Mouse (Mus musculus): Measurements from ENCODE around the gene Ppm1k. TPM values are rescaled to one million over a fixed set of nuclear protein-coding genes. Genes with fewer than 3 reads are reported as not detected.

Gene Ppm1k
- polyA plus RNA-seq, 1 experiment from 2014 or later, result 4.5 TPM

Other genes with a start within 250 kb of the Ppm1k start
- gene Vmn1r16, start 206.0 kb downstream of the Ppm1k start, polyA plus RNA-seq (2015; fragmentation: Nextera tagmentation; extraction: Ambion mirVana), result not detected in 2 replicates
- gene Vmn1r17, start 171.7 kb downstream of the Ppm1k start, polyA plus RNA-seq (2015; fragmentation: Nextera tagmentation; extraction: Ambion mirVana), result not detected in 2 replicates
- not detected in 2 replicates for gene Vmn1r18, start 139.7 kb downstream of the Ppm1k start, polyA plus RNA-seq (2015; fragmentation: Nextera tagmentation; extraction: Ambion mirVana)
- not detected in 2 replicates for gene Vmn1r19, start 131.7 kb downstream of the Ppm1k start, polyA plus RNA-seq (2015; fragmentation: Nextera tagmentation; extraction: Ambion mirVana)
- gene Vmn1r20, start 106.5 kb downstream of the Ppm1k start, polyA plus RNA-seq (2015; fragmentation: Nextera tagmentation; extraction: Ambion mirVana), result not detected in 2 replicates
- 3.0 and 3.8 TPM in 2 replicates for gene Herc6, start 45.5 kb upstream of the Ppm1k start, polyA plus RNA-seq (2015; fragmentation: Nextera tagmentation; extraction: Ambion mirVana)
- 10.9 and 11.4 TPM in 2 replicates for gene Pyurf, start 156.6 kb upstream of the Ppm1k start, polyA plus RNA-seq (2015; fragmentation: Nextera tagmentation; extraction: Ambion mirVana)
- gene Lancl2, start 167.1 kb upstream of the Ppm1k start, polyA plus RNA-seq (2015; fragmentation: Nextera tagmentation; extraction: Ambion mirVana), result 22.6 and 22.9 TPM in 2 replicates

Data from limb, embryonic 15.5 days (tissue).